ENCODE assay signal across 14 mouse cellular contexts in the genomic region with DNA sequence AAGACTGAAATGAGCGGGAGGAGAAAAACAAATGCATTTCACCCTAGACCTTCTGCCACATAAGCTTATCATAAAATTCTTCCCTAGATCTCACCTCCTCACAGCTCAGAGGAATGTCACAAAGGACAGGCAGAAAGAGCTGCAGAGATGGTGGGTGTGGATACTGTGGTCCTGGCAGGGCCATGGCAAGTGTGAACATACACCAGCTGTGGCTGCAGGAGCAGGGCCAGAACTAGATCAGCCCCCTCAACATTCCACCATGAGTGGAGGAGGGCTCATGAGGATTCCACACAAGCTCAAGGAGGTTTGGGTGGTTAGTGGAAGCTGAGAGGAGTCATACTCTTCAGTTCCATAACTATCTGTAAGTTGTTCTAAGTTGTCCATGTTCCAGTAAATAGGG.
"Had no signal": no experiment of that assay in that cellular context is flagged by ENCODE, and none has a peak within 500 bp of the region (broad histone marks: within the 10 kb centered on the region; RNA-seq: fewer than 3 reads in every experiment).

No protein-coding gene starts in this region.

- DNase-seq: kidney, adult 2 months; left cerebral cortex, postnatal 4 days; midbrain, embryonic 14.5 days; right cerebral cortex, adult 18-20 months; right cerebral cortex, postnatal 25 days; thymus, adult 18-20 months; thymus, postnatal 14 days had no signal

- H3K9me3 ChIP-seq: limb, embryonic 13.5 days; lung, embryonic 15.5 days; midbrain, embryonic 10.5 days; neural tube, embryonic 15.5 days had no signal

- H3K36me3 ChIP-seq: limb, embryonic 13.5 days; lung, embryonic 15.5 days; midbrain, embryonic 10.5 days; neural tube, embryonic 15.5 days had no signal

- ATAC-seq: intestine, embryonic 16.5 days had no signal

- H3K27me3 ChIP-seq: limb, embryonic 13.5 days; lung, embryonic 15.5 days; neural tube, embryonic 15.5 days had no signal

- H3K4me3 ChIP-seq: limb, embryonic 13.5 days; lung, embryonic 15.5 days; midbrain, embryonic 10.5 days; myocyte; neural tube, embryonic 15.5 days had no signal

- H3K4me2 ChIP-seq: limb, embryonic 13.5 days; lung, embryonic 15.5 days; neural tube, embryonic 15.5 days had no signal

- H3K27ac ChIP-seq: limb, embryonic 13.5 days; liver, embryonic 14.5 days; lung, embryonic 15.5 days; midbrain, embryonic 10.5 days; neural tube, embryonic 15.5 days had no signal

- H3K4me1 ChIP-seq: lung, embryonic 15.5 days; midbrain, embryonic 10.5 days; neural tube, embryonic 15.5 days had no signal

- H3K9ac ChIP-seq: limb, embryonic 13.5 days; liver, embryonic 14.5 days; lung, embryonic 15.5 days; neural tube, embryonic 15.5 days had no signal
